Mouse (Mus musculus) urinary bladder, adult 18-20 months (tissue): ENCODE measurements at regions not wholly inside any gene's neighbourhood (a gene's known extent, or its start where the extent isn't known, plus 50 kb on each side); places are given as distances from the start of the nearest gene placed in this dataset.
A peak's percentile ranks its signal among the peaks of the same experiment; 100 is the strongest.

Experiments used
- DNase-seq, 2 experiments: peaks; one replicate each; pipeline ENCODE4 v3.0.0; 2022; ENCODE audit warnings: low spot score in 2 of 2, mixed read lengths in 2 of 2

DNA sequence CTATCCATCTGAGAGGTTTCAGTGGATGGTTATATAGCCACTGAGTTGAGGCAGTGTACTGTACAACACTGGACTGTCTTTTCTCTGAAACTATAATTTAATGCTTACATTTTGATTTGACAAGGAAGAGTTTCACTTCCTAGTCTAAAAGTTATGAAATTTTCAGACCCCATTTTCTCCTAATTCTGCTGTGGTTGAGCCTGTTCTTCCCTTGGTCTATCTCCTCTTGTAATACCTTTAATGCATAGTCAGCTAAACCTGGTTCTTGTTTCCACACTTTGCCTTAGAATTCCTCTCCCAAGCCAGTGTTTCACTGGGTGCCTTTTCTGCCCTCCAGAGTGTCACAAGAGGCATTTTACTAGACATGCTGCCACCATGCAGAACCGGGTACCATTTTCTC is 279.3 kb upstream of the Camk1g start:
- no peak for DNase-seq

DNA sequence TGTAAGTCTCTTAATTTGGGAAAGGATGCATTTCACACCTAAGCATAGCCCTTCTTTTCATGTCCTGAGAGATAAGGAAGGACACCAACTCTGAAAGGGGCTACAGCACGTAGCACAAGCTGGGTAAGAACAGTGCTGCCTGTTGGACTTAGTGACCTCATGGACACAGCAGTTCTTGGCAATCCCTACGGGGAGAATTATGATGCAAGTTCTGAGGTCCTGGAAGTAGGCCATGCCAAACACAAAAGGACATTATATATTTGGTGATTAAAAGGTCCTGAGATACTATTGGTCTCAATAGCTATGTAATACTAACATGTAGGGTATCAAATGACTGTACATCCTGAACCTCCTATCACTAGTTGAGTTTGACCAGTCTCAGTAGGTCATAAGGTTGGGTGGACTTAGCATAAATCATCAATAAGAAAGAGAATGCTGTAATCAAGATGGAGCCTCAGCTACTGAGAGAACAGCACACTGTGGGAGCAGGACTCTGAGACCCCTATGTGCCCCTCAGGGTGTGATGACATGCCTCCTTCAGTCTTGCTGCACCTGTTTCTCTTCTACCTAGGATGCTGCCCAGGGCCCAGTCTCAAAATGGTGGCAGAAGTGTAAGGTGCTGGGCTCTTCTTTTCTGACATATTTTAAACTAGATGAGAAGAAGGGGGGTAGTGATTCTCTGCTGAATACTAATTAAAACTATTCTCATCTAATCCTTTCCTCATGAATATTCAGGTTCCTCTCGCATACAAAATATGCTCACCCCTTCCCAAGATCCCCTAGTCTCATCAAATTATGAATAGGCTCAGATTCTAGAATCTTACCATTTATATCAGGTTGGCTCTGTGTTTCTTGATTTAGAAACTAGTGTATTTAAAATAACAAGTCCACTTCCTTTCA is 277.5 kb upstream of the Camk1g start:
- no peak for DNase-seq

DNA sequence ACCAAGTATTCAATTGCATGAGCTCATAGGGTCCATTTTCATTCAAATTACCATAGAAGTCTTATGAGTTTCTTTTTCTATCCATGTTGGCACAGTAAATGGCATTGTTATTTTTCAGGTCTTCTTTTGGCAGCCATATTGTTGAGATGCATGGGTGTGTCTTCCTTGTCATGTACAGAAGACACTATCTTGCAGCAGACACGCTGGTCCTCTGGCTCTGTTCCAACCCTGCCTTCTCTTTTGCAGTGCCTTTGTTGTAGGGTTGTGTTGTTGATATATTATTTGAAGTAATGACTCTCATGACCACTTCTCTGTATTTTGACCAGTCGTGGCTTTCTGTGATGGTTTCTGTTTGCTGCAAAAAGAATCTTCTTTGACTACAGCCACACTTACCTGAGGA is 274.4 kb upstream of the Camk1g start:
- no peak for DNase-seq

DNA sequence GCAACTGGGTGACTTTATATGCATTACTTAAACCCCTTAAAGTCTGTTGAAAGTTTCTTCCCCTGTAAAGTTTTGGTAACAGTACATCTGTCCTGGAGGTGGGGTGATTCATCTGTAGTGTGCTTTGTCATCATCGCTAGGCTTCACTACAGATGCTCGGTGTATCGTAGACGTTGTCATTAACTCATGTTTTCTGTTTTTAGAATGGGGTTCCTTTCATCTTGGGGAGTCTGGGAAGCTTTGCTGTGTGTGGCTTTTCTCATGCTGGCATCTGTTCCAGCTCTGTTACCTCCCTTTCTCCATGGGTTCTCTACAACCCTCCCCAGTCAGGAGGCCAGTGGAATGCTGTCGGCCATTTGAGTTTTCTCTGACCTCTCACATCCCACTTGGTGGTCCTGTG is 266.4 kb upstream of the Camk1g start:
- no peak for DNase-seq

GRCm38 (mm10) chr1:193632115-193632514 is 262.0 kb upstream of the Camk1g start:
- no peak for DNase-seq

GRCm38 (mm10) chr1:193629887-193630286 is 259.8 kb upstream of the Camk1g start:
- no peak for DNase-seq

DNA sequence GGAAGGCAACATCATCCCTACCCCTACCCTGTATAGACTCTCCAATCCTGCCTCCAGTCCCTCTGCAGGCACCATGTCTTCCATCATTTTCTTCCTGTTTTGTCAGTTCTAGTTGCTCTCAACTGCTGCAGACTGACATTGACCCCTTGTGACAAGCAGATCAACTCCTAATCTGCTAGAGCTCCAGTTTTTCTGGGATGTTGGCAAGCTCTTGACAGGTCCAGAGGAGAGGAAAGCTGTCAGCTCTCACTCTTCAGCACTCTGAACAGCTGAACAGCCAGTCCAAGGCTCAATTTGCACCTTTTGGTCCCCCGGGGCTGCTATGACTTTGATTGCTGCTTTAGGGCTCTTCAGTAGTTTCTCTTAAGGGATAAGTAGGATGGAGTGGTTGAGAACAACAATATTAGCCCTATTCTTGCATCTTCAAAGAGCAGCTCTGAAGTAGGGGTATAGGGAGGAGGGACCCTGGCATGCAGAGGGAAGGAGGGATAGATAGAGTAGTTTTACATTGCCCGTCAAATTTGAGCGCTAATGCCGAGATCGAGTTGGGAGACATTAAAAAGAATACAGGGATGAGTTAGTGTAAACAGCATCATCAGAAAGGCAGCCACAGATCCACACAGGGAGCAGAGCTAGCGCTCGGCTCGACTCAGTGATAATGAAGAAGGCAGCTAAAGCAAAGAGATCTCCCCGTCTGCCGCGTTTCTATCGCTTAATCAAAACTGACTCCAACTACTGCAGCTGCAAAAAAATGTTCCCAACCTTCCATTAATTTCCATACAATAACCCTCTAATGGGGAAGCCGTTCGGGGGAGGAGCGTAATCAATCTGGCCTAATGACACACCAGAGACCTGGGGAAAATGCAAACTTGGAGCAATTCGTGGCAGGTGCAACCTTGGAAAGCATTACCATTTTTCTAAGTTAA is 257.1 kb upstream of the Camk1g start:
- DNase-seq: no peak

DNA sequence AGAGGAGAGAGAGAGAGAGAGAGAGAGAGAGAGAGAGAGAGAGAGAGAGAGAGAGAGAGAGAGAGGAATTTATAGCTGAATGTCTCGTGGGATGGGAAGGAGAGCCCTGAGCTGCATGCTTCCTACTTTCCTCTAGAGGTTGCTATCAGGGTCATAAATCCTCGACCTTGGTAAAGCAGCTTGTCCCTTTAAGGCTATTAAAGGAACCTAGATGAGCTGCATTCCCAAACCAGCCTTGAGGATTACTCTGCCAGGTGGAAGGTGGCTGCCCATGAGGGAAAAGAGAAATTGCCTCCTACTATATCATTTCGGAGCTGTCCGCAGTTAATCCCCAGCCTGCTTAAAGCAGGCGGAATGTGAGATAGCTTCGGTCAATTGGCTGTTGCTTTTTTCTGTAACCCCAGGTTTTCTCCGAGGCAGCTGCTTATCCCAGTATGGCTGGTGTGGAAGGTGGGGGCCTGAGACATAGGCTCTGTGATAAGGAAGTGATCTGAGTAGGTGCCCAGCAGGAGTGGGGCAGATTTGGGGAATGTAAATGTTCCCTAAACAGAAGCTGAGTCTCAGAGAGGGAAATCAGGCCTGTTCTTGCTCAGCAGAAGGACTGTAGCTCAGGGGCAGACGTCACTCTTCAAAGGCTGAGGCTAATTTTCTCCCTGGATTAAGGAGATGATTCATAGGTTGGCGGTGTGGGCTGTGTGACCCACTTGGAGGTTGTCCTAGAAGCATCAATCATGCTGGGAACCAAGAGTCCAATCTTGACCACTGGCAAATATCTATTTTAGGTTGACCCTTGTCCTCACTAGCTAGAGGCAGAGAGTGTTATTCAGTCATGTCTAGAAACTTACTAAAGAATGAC is 255.2 kb upstream of the Camk1g start:
- peak in 1 of 2 experiments; percentile 0 for DNase-seq

- no peak for DNase-seq
Measured at GRCm38 (mm10) chr1:193623571-193623970, 253.5 kb upstream of the Camk1g start.

DNA sequence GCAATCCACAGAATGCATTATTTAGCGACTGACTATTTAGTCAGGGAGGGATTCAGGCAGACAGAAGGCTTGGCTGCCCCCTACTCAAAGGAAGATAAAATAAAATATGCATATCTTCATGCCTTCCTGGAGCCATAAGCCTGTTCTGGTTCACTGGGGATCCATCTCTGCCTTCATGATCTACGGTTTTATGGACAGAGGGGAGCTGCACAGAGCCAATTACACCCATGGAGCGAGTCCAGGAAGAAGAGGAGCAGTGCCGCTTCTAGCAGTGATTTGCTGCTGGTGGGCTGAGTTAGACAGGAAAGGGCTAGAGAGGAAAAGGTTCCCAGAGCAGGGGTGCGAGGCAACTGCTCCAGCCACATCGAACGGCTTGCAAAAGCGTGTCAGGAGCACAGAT is 248.2 kb upstream of the Camk1g start:
- no peak for DNase-seq

DNA sequence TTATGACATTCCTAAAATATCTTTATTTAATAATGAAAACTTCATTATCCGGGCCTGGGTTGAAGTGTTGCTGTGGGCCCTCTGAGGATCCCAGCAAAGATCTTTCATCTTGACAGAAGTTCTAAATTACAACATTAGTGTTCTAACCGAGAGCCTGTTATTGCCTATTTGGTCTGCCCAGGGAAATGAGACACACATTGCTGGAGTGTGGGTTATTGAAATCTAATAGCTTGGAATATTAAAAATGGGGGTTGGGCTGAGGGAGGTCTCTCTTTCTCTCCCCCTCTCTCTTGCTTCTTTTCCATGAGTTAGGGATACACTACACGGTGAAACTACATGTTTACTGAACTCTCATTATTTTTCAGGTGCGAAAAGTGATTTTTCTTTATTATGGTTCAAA is 240.4 kb upstream of the Camk1g start:
- no peak for DNase-seq

DNA sequence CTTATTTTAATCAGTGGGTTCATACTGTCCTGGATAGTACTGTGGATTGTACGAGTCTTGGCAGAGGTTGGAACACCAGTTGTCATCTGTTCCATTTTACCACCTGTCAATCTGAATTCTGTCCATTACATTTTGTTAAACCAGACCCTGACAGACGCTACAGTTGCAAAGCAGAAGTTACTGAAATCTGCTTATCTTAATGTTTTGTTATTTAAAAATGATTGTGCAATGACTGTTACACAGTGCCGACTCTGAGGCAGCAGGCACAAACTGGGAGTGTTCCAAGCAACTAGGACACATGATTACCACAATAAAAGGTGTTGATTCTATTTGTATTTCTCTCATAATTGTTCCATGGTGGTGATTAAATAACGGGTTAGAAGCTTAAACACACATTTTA is 229.8 kb upstream of the Camk1g start:
- no peak for DNase-seq

DNA sequence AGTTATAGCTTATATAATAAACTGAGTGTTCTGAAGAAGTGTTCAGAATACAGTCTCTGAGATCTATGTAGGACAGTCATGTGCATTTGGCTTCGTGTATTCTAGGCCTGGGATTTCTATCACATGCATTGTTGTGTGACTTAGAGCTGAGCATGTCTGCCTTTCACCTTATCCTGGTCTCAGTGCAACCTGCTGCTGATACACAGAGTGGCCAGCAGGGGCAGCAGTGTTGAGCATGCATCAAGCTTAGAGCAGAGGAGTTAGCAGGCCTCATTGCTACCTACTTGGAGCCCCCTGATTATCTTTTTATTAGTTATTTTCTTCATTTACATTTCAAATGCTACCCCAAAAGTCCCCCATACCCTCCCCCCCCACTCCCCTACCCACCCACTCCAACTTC is 229.1 kb upstream of the Camk1g start:
- no peak for DNase-seq

DNA sequence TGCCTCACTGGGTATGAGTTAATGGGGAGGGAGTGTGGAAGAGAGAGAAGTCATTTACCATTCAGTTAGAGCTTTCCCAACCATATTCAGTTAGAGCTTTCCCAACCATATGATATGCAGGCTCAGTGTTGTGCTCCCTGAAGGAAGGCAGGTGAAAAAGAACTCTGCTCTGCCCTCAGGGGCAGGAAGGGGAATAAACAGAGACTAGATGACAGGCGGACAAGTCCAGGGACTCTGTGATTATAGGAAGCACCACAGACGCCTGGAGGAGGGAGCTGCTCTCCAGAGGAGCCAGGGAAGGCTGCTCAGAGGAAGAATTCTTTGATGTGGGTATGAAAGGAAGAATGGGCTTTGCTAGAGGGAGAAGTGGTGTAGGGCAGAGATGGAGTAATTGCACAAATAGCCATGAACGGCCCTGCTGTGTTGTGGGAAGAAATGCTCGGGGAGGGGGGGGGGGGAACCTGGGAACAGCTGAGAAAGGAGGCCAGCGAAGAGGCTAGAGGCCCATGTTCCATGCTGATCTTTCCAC is 220.3 kb upstream of the Camk1g start:
- DNase-seq: no peak

DNA sequence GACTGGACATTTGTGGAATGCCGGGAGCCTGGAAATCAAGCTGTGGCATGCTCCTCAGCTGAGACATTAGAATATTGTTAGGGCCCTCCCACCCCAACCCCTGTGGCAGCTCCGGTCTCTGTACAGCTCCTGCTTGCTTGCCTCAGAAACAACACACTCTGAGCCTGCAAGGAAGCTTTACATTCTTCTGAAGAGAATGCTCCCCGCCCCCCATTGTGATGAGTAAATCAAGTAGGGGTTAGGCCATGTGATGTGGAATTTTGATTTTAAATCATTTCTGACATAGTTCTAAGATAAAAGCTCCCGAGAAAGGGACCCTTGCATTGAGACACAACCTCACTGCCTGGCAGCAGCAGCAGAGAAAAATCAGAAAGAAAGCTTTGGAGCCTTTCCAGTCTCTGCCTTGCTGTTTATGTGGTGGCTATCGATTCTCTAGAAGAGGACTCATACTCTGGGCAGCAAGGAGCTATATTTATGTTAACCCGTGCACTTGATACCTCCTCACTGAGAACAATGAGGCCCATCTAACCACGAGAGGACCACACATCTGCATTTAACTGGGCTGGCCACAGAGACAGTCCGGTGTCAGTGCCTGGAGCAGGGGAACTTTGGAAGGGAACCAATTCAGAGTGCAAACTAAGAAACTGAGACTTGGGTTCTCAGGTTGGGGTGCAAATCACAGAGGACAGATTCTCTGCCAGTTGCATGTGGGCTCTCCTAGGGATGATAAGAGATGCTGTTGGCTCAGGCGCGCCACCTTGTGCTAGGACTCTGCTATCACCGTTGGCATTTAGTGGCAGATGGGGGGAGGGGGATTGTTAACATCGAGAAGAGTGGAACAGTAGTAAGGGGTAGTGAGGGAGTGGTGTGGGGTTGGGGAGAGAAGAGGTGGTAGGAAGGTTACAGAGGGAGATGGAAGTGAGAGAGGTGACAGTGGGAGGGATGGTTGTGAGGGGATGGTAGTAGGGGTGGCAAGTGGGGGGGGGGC is 218.7 kb upstream of the Camk1g start:
- DNase-seq: peak; percentile 35 to 51

DNA sequence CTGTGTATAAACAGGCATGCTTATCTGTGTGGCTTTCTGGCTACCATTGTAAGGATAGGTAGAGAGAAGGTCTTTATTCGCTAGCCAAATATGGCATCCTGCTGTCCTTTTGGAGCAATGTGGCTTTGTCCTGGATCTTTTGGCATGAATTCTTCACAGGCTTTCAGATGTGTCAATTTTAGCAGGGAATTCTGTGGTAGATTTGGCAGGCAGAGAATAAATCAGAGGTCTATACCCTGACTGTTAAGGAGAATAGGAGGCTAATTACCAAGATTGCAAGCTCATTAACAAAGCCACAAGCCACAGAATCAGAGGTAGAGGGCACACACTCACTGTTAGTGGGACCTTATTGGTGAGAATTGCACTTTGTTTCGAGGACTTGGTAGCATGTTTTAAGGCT is 217.2 kb upstream of the Camk1g start:
- no peak for DNase-seq

GRCm38 (mm10) chr1:193586896-193587295 is 216.8 kb upstream of the Camk1g start:
- DNase-seq: no peak

DNA sequence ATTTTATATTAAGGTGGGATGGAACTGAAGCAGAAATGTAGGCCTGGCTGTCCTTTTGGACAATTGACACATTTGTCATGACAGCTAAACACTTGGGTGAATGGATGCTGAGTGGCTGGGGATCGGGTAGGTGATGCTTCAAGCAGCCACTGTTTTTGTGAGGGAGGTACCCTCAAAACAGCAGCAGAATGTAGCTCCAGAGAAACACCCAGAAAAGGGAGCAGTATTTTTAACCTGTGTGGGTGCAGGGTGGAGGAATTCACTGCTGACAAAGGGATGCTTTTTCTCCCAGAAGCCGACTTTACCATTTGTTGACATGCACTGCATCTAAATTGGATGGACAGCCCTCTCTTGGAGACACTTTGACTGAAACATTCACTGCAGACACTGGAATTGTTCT is 213.7 kb upstream of the Camk1g start:
- no peak for DNase-seq

DNA sequence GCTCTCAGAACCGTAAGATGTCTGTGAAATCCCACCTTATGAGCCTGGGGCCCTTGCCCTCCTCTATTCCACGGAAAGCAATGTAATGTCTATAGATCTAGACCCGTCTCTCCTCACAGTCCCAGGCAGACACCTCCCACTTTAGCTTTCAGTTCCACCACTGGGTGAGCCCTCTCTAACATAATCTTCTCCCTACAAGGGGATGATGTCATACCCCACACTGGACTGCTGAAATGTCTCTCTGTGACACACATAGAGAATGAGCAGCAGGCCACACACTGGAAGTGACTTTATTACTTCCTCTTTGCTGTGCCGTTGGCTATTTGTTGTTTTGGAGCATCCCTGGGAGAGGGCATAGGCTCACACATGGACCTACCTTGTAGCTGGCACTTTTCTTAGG is 210.3 kb upstream of the Camk1g start:
- DNase-seq: no peak

DNA sequence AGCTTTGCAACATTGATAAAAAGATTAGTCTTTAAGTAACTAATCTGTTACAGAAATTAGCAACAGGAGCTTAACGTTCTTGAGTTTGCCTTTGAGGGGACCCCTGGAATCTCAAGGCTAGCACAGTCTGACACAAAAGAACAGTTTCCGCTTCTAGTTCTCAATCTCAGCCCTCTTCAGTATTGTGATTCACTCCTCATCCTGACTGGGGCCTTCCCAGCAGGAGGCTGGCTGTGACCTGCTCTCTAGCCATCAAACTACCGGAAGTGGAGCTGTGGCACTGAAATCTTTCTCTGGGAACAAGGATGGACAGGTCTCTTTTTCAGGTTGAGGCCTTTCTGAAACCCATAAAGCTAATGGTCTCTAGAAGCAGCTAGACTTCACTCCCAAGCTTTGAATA is 209.6 kb upstream of the Camk1g start:
- DNase-seq: no peak
